Mouse (Mus musculus) limb, embryonic 14.5 days (tissue): ENCODE results near the gene Nxnl1. TPM values are rescaled to one million over a fixed set of nuclear protein-coding genes. Genes with fewer than 3 reads are reported as not detected.

Source experiments
- ATAC-seq: fragments of 200-750 bp; cut with Nextera tagmentation; 2 replicates; pipeline ENCODE4 v1.8.0; 2017; ENCODE audit warnings: low read depth, moderate number of reproducible peaks, moderate TSS enrichment; ENCODE audit not compliant: low FRiP score
- DNase-seq: peaks from one replicate; pipeline ENCODE4 v3.0.0-alpha.2; 2015; ENCODE audit warnings: low spot score
- H3K27ac ChIP-seq: fragments of 300-500 bp; sonication (generic); replicated peaks from 2 replicates; pipeline ENCODE4 v1.5.1; 2014; ENCODE audit warnings: low read depth, mild to moderate bottlenecking, low read length, moderate library complexity, mixed read lengths
- H3K27me3 ChIP-seq: fragments of 300-500 bp; sonication (generic); 2 replicates; pipeline ENCODE4 v1.6.1; 2014; ENCODE audit warnings: low read length, mixed read lengths; ENCODE audit not compliant: control insufficient read depth, insufficient read depth
- H3K36me3 ChIP-seq: fragments of 300-500 bp; sonication (generic); 2 replicates; pipeline ENCODE4 v1.6.1; 2014; ENCODE audit warnings: mild to moderate bottlenecking, low read length, moderate library complexity, mixed read lengths; ENCODE audit not compliant: control insufficient read depth, insufficient read depth
- H3K4me1 ChIP-seq: fragments of 300-500 bp; sonication (generic); 2 replicates; pipeline ENCODE4 v1.6.1; 2014; ENCODE audit warnings: antibody characterized with exemption, low read length, mixed read lengths; ENCODE audit not compliant: control insufficient read depth, insufficient read depth
- H3K4me2 ChIP-seq: fragments of 300-500 bp; sonication (generic); replicated peaks from 2 replicates; pipeline ENCODE4 v1.6.1; 2014; ENCODE audit warnings: low read depth, mild to moderate bottlenecking, low read length, moderate library complexity; ENCODE audit not compliant: severe bottlenecking
- H3K4me3 ChIP-seq: fragments of 300-500 bp; sonication (generic); replicated peaks from 2 replicates; pipeline ENCODE4 v1.5.1; 2014; ENCODE audit warnings: low read length
- H3K9ac ChIP-seq: fragments of 300-500 bp; sonication (generic); 2 replicates; pipeline ENCODE4 v1.6.1; 2014; ENCODE audit warnings: mild to moderate bottlenecking, low read depth, low read length, moderate library complexity; ENCODE audit not compliant: severe bottlenecking
- H3K9me3 ChIP-seq: fragments of 300-500 bp; sonication (generic); 2 replicates; pipeline ENCODE4 v1.6.1; 2016; ENCODE audit warnings: low read length; ENCODE audit not compliant: control insufficient read depth
- POLR2A ChIP-seq: fragments of 200-500 bp; IDR thresholded peaks from 2 replicates; pipeline ENCODE4 v1.8.0; 2012; ENCODE audit warnings: inconsistent platforms, mild to moderate bottlenecking, moderate library complexity, borderline replicate concordance; ENCODE audit not compliant: insufficient read depth, insufficient read length; ENCODE audit errors: extremely low read depth
- WGBS: fragments of 180-500 bp; shearing (Covaris S2); extraction: QIAGEN DNeasy Blood & Tissue Kit; methylation state at CpG from one replicate; pipeline ENCODE4 v1.1.7; 2014; 5-methylcytosine and 5-hydroxymethylcytosine counted together
- polyA plus RNA-seq, 2 experiments: library from polyadenylated mRNA; depleted of rRNA in 1 of 2; stranded (reverse) in 1 of 2; unstranded in 1 of 2; fragments of >200 nt; fragmentation: Nextera tagmentation in 1 of 2; extraction: Ambion mirVana in 1 of 2; gene quantifications; 2 replicates each; pipeline versions ENCODE4 v1.2.1 to v1.2.3; 2012 to 2014

Gene Nxnl1
- polyA plus RNA-seq, 2 experiments: not detected

- H3K27ac ChIP-seq: peak overlapping the region; percentile 91
- peak overlapping the region; percentile 84 for H3K9ac ChIP-seq
- 5% methylated on average over 60 of the region's 60 CpGs for WGBS
- H3K4me3 ChIP-seq: peak overlapping the region; percentile 69
- peak overlapping the region; percentile 93 for H3K4me2 ChIP-seq
- DNase-seq (peak; percentile 18), ATAC-seq (peak; percentile 72)
- H3K4me1 ChIP-seq: peaks cover 9% of the 10 kb centered on the region
- H3K9me3 ChIP-seq: no peaks in the 10 kb centered on the region
- H3K36me3 ChIP-seq: no peaks in the 10 kb centered on the region
- no peak for TF ChIP-seq POLR2A
- no peaks in the 10 kb centered on the region for H3K27me3 ChIP-seq
These were observed 26.2 kb upstream of the Nxnl1 start for GRCm38 (mm10) chr8:71592374-71593170.

- no peaks in the 10 kb centered on the region for H3K9me3 ChIP-seq
- 1% methylated on average over 65 of the region's 71 CpGs for WGBS
- DNase-seq (peak; percentile 93), ATAC-seq (peak; percentile 90)
- no peak for TF ChIP-seq POLR2A
- H3K36me3 ChIP-seq: 0 out of 2 replicates have a peak, but pooled peaks cover 6% of the 10 kb centered on the region
- peaks cover 9% of the 10 kb centered on the region for H3K4me1 ChIP-seq
- peak within 1 kb of the TSS; percentile 84 for H3K9ac ChIP-seq
- no peaks in the 10 kb centered on the region for H3K27me3 ChIP-seq
- peak within 1 kb of the TSS; percentile 69 for H3K4me3 ChIP-seq
- peak within 1 kb of the TSS; percentile 91 for H3K27ac ChIP-seq
- H3K4me2 ChIP-seq: peak within 1 kb of the TSS; percentile 93
These were observed 25.3 kb upstream of the Nxnl1 start, which contains the start of gene Pgls for GRCm38 (mm10) chr8:71591471-71592373. TSS of gene Pgls (plus strand) at chr8:71592176.

GRCm38 (mm10) chr8:71591017-71591416, 24.6 kb upstream of the Nxnl1 start:
- WGBS: 25% methylated on average over 5 of the region's 5 CpGs
- DNase-seq (no peak), ATAC-seq (no peak)
- no peak for TF ChIP-seq POLR2A
- Histone ChIP-seq H3K4me1 (peaks cover 9% of the 10 kb centered on the region), H3K9me3 (no peaks in the 10 kb centered on the region), H3K27ac (no peak overlapping the region), H3K4me3 (peak overlapping the region; percentile 69), H3K27me3 (no peaks in the 10 kb centered on the region), H3K36me3 (peaks cover 11% of the 10 kb centered on the region), H3K4me2 (peak overlapping the region; percentile 93), H3K9ac (peak overlapping the region; percentile 84)

DNA sequence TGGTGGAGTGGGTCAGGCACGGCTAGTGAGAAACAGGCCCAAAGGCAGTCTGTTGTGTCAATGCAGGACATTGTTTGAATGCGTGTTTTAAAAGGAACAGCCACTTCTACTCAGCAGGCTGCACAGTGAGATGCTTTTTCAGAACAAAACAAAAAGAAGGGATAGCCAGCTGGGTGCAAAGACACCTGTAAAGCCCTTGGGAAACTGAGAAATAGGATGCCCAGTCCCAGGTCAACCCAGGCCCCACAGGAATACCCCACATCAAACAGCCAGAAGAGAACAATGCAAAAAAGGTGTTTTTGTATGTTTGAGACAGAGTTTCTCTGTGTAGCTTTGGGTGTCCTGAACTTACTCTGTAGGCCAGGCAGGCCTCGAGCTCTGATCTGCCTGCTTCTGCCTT, 22.4 kb upstream of the Nxnl1 start:
- no peak for TF ChIP-seq POLR2A
- peaks cover 9% of the 10 kb centered on the region for H3K4me1 ChIP-seq
- H3K27me3 ChIP-seq: no peaks in the 10 kb centered on the region
- no peak for DNase-seq
- 67% methylated on average over 3 of the region's 3 CpGs for WGBS
- H3K9ac ChIP-seq: no peak overlapping the region
- no peak for ATAC-seq
- no peak overlapping the region for H3K4me2 ChIP-seq
- no peak overlapping the region for H3K4me3 ChIP-seq
- H3K9me3 ChIP-seq: no peaks in the 10 kb centered on the region
- no peak overlapping the region for H3K27ac ChIP-seq
- peaks cover 33% of the 10 kb centered on the region for H3K36me3 ChIP-seq

GRCm38 (mm10) chr8:71586891-71587290, 20.5 kb upstream of the Nxnl1 start:
- Histone ChIP-seq H3K4me2 (no peak overlapping the region), H3K4me1 (peaks cover 4% of the 10 kb centered on the region; the same call in 1 of the 2 replicates), H3K36me3 (peaks cover 38% of the 10 kb centered on the region), H3K9ac (no peak overlapping the region), H3K9me3 (no peaks in the 10 kb centered on the region), H3K27ac (no peak overlapping the region), H3K4me3 (no peak overlapping the region), H3K27me3 (no peaks in the 10 kb centered on the region)
- no peak for TF ChIP-seq POLR2A
- peak; percentile 22 for DNase-seq
- 82% methylated on average over 2 of the region's 2 CpGs for WGBS
- no peak for ATAC-seq
